Mouse (Mus musculus) mature B cell (primary cell): Measurements from ENCODE around the gene Olfr403.
"Not testable (repeated sequence)": the region's sequence is repeated elsewhere in the genome, so short reads cannot be mapped to it uniquely, and the experiment has no call there.

ENCODE experiments used
- in situ Hi-C: fragments of 300-500 bp; cut with MboI; formaldehyde crosslinking; loops from 2 replicates; pipeline ENCODE4 v1.14.3; 2019

The Olfr403 gene

GRCm38 (mm10) chr11:74185949-74186348 is at the start of gene Olfr403:
Gene Olfr403 (plus strand): TSS chr11:74186249.
- in situ Hi-C loops: no loop called here

- in situ Hi-C loops: not testable (repeated sequence)
Measured at GRCm38 (mm10) chr11:74140001-74140400, 46.0 kb upstream of the Olfr403 start.

- in situ Hi-C loops: no loop called here
Measured at GRCm38 (mm10) chr11:74145866-74146265, 40.2 kb upstream of the Olfr403 start.

- in situ Hi-C loops: no loop called here
Measured at GRCm38 (mm10) chr11:74153229-74153628, 32.8 kb upstream of the Olfr403 start, which contains the start of gene Olfr402. Gene Olfr402 (plus strand): TSS chr11:74153529.

GRCm38 (mm10) chr11:74168771-74169170 is 17.3 kb upstream of the Olfr403 start:
- in situ Hi-C loops: no loop called here

GRCm38 (mm10) chr11:74183168-74183567 is 2.9 kb upstream of the Olfr403 start:
- in situ Hi-C loops: no loop called here

GRCm38 (mm10) chr11:74183745-74184144 is 2.3 kb upstream of the Olfr403 start:
- in situ Hi-C loops: no loop called here

GRCm38 (mm10) chr11:74211279-74211678 is 25.2 kb downstream of the Olfr403 start, which contains the start of gene Olfr43:
Gene Olfr43 (minus strand): TSS chr11:74211379.
- in situ Hi-C loops: no loop called here

- in situ Hi-C loops: no loop called here
Measured at GRCm38 (mm10) chr11:74241201-74241600, 55.2 kb downstream of the Olfr403 start.
